Mouse (Mus musculus) CH12.LX (cell line): ENCODE measurements around the gene Fam71e2. TPM values are rescaled to one million over a fixed set of nuclear protein-coding genes. Genes with fewer than 3 reads are reported as not detected.

Experiments used
- DNase-seq: peaks from one replicate; pipeline ENCODE4 v3.0.0-alpha.2; 2013; ENCODE audit errors: extremely low read depth
- H3K27ac ChIP-seq: 2 replicates; pipeline ENCODE4 v1.5.1; 2012; ENCODE audit warnings: low read depth, mild to moderate bottlenecking, control low read depth, moderate library complexity; ENCODE audit not compliant: insufficient read depth
- H3K27me3 ChIP-seq: replicated peaks from 2 replicates; pipeline ENCODE3; 2012; ENCODE audit warnings: inconsistent platforms
- H3K36me3 ChIP-seq, 2 experiments: replicated peaks in 1 of 2; 2 replicates each; pipeline versions ENCODE3 to v1.6.1; 2012; ENCODE audit warnings: inconsistent platforms in 1 of 2, low read length in 1 of 2, mild to moderate bottlenecking in 1 of 2, mixed read lengths in 1 of 2, moderate library complexity in 1 of 2; ENCODE audit not compliant: control insufficient read depth in 1 of 2, insufficient read depth in 1 of 2
- H3K4me1 ChIP-seq, 2 experiments: 2 replicates each; pipeline ENCODE4 v1.6.1; 2012; ENCODE audit warnings: inconsistent platforms in 1 of 2, moderate library complexity in 1 of 2; ENCODE audit not compliant: insufficient read depth in 2 of 2, control insufficient read depth in 1 of 2
- H3K4me2 ChIP-seq: 2 replicates; pipeline ENCODE4 v1.6.1; 2012; ENCODE audit warnings: low read depth, mild to moderate bottlenecking, control low read depth; ENCODE audit not compliant: poor library complexity, insufficient read depth, severe bottlenecking
- H3K4me3 ChIP-seq, 3 experiments: fragments of 150-350 bp in 1 of 3; sonication (generic) in 1 of 3; replicated peaks in 1 of 3; 2 replicates each; pipeline versions ENCODE3 to v1.5.1; 2011 to 2012; ENCODE audit warnings: low read depth in 2 of 3, low read length in 2 of 3, mild to moderate bottlenecking in 2 of 3, moderate library complexity in 2 of 3, control low read depth in 1 of 3, improper control_type of control experiment in 1 of 3, inconsistent platforms in 1 of 3, mixed read lengths in 1 of 3; ENCODE audit not compliant: poor library complexity in 1 of 3
- H3K79me2 ChIP-seq: replicated peaks from 2 replicates; pipeline ENCODE4 v1.6.1; 2012; ENCODE audit warnings: mild to moderate bottlenecking, moderate library complexity; ENCODE audit not compliant: control insufficient read depth, poor library complexity, insufficient read depth, severe bottlenecking; ENCODE audit errors: extremely low read depth
- H3K9ac ChIP-seq: 2 replicates; pipeline ENCODE4 v1.6.1; 2012; ENCODE audit warnings: low read depth, mild to moderate bottlenecking, control low read depth, moderate library complexity; ENCODE audit not compliant: insufficient read depth
- H3K9me3 ChIP-seq: replicated peaks from 2 replicates; pipeline ENCODE3; 2012; ENCODE audit warnings: low read length, inconsistent platforms, mixed read lengths
- BHLHE40 ChIP-seq: IDR thresholded peaks from 2 replicates; pipeline ENCODE4 v1.6.1; 2011; ENCODE audit warnings: mild to moderate bottlenecking, low read depth, low read length, improper control_type of control experiment
- CHD1 ChIP-seq: IDR thresholded peaks from 2 replicates; pipeline ENCODE4 v1.6.1; 2012; ENCODE audit warnings: low read depth, low read length, improper control_type of control experiment, inconsistent platforms
- CHD2 ChIP-seq: IDR thresholded peaks from 2 replicates; pipeline ENCODE4 v1.6.1; 2011; ENCODE audit warnings: low read length, improper control_type of control experiment
- CTCF ChIP-seq, 2 experiments: IDR thresholded peaks in 1 of 2; conservative IDR thresholded peaks in 1 of 2; 2 replicates each; pipeline ENCODE4 v1.5.1; 2011 to 2012; ENCODE audit warnings: low read depth in 2 of 2, low read length in 2 of 2, improper control_type of control experiment in 1 of 2, inconsistent platforms in 1 of 2, mild to moderate bottlenecking in 1 of 2, moderate library complexity in 1 of 2
- ETS1 ChIP-seq: conservative IDR thresholded peaks from 2 replicates; pipeline ENCODE4 v1.6.1; 2012; ENCODE audit warnings: low read depth, mild to moderate bottlenecking, inconsistent platforms, low read length, improper control_type of control experiment, moderate library complexity
- JUN ChIP-seq: IDR thresholded peaks from 2 replicates; pipeline ENCODE4 v1.6.1; 2011; ENCODE audit warnings: low read depth, mild to moderate bottlenecking, low read length, improper control_type of control experiment, moderate library complexity; ENCODE audit not compliant: insufficient read depth
- MAX ChIP-seq: IDR thresholded peaks from 2 replicates; pipeline ENCODE4 v1.6.1; 2011; ENCODE audit warnings: low read length, improper control_type of control experiment
- MYC ChIP-seq: IDR thresholded peaks from 2 replicates; pipeline ENCODE4 v1.6.1; 2011; ENCODE audit warnings: low read depth, mild to moderate bottlenecking, improper control_type of control experiment, low read length
- NELFE ChIP-seq: IDR thresholded peaks from 2 replicates; pipeline ENCODE4 v1.6.1; 2011; ENCODE audit warnings: low read depth, low read length, improper control_type of control experiment
- NRF1 ChIP-seq: IDR thresholded peaks from 2 replicates; pipeline ENCODE4 v1.6.1; 2014; ENCODE audit warnings: low read depth, mild to moderate bottlenecking, inconsistent platforms, low read length, improper control_type of control experiment, moderate library complexity
- PAX5 ChIP-seq: IDR thresholded peaks from 2 replicates; pipeline ENCODE4 v1.6.1; 2012; ENCODE audit warnings: low read length, inconsistent platforms, mixed read lengths
- POLR2A ChIP-seq: IDR thresholded peaks from 2 replicates; pipeline ENCODE4 v1.6.1; 2011; ENCODE audit warnings: low read depth, mild to moderate bottlenecking, improper control_type of control experiment, low read length
- RAD21 ChIP-seq: IDR thresholded peaks from 2 replicates; pipeline ENCODE4 v1.6.1; 2011; ENCODE audit warnings: low read depth, mild to moderate bottlenecking, low read length, improper control_type of control experiment, moderate library complexity
- SIN3A ChIP-seq: IDR thresholded peaks from 2 replicates; pipeline ENCODE4 v1.6.1; 2012; ENCODE audit warnings: low read length, improper control_type of control experiment, inconsistent platforms
- SMC3 ChIP-seq: IDR thresholded peaks from 2 replicates; pipeline ENCODE4 v1.6.1; 2011; ENCODE audit warnings: low read depth, low read length, improper control_type of control experiment
- TBP ChIP-seq: conservative IDR thresholded peaks from 2 replicates; pipeline ENCODE4 v1.6.1; 2011; ENCODE audit warnings: low read depth, low read length, improper control_type of control experiment
- TCF12 ChIP-seq: IDR thresholded peaks from 2 replicates; pipeline ENCODE4 v1.6.1; 2014; ENCODE audit warnings: low read depth, mild to moderate bottlenecking, inconsistent platforms, low read length, improper control_type of control experiment
- UBTF ChIP-seq: IDR thresholded peaks from 2 replicates; pipeline ENCODE4 v1.6.1; 2012; ENCODE audit warnings: low read depth, mild to moderate bottlenecking, inconsistent platforms, low read length, improper control_type of control experiment, moderate library complexity
- USF1 ChIP-seq: IDR thresholded peaks from 2 replicates; pipeline ENCODE4 v1.6.1; 2014; ENCODE audit warnings: low read depth, mild to moderate bottlenecking, inconsistent platforms, low read length, improper control_type of control experiment
- ZC3H11A ChIP-seq: IDR thresholded peaks from 2 replicates; pipeline ENCODE4 v1.6.1; 2012; ENCODE audit warnings: low read depth, mild to moderate bottlenecking, inconsistent platforms, low read length, improper control_type of control experiment
- ZMIZ1 ChIP-seq: IDR thresholded peaks from 2 replicates; pipeline ENCODE4 v1.6.1; 2012; ENCODE audit warnings: low read depth, mild to moderate bottlenecking, inconsistent platforms, low read length, improper control_type of control experiment
- dilution Hi-C: fragments of 300-500 bp; cut with MboI; formaldehyde crosslinking; loops from 2 replicates; pipeline ENCODE4 v1.14.3; 2020; ENCODE audit warnings: low sequenced_read_pairs; ENCODE audit not compliant: extremely low pct_unique_long_range_greater_than_20kb, extremely low pct_ligation_motif_present
- in situ Hi-C: fragments of 300-500 bp; cut with MboI; formaldehyde crosslinking; loops from 3 replicates; pipeline ENCODE4 v1.14.3; 2019; ENCODE audit warnings: low sequenced_read_pairs, low pct_ligation_motif_present, low pct_unique_long_range_greater_than_20kb, mixed read lengths
- polyA plus RNA-seq: library from polyadenylated mRNA; unstranded; fragments of >175 nt; gene quantifications from 2 replicates; pipeline ENCODE4 v1.2.1, GENCODE M21; 2012; ENCODE audit warnings: low read depth; ENCODE audit not compliant: insufficient read length
- total RNA-seq, 2 experiments: library from RNA; depleted of rRNA; stranded (reverse); fragments of 300-350 nt in 1 of 2; fragments of >200 nt in 1 of 2; gene quantifications; 2 replicates each; pipeline ENCODE4 v1.2.3; 2012 to 2014

Fam71e2 gene
- total and polyA plus RNA-seq, 3 experiments: not detected

DNA sequence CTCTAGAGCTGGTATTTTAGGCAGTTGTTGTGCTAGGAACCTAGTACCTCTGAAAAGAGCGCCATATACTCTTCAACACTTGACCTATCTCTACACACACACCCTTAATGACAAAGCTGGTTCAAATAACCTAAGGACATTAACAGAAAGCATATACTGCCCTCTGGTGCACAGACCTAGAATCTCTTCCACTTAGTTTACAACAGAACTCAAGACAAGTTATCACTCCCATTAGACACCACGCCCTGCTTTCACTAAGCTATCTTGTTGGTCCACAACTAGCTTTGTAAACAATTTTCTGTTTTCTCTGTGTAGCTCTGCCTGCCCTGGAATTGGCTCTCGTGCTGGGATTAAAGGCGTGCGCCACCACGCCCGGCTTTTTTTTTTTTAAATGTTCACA, 35.6 kb upstream of the Fam71e2 start:
- no peak overlapping the region for H3K9ac ChIP-seq
- in situ Hi-C loops: no loop called here
- H3K9me3 ChIP-seq: no peaks in the 10 kb centered on the region
- no peak overlapping the region for H3K4me3 ChIP-seq
- no peak for DNase-seq
- dilution Hi-C loops: no loop called here
- H3K36me3 ChIP-seq: peaks cover 56 to 78% of the 10 kb centered on the region in 2 experiments
- no peak overlapping the region for H3K27ac ChIP-seq
- no peaks in the 10 kb centered on the region for H3K27me3 ChIP-seq
- H3K4me2 ChIP-seq: no peak overlapping the region
- peaks cover 5 to 32% of the 10 kb centered on the region in 2 experiments; a peak in 3 of 4 replicates for H3K4me1 ChIP-seq
- peak; percentile 29 to 69; a peak in 3 of 4 replicates for TF ChIP-seq CTCF (conservative IDR thresholded peaks at IDR 0.05 in 1 of 2, IDR thresholded peaks at IDR 0.05 in 1 of 2; ENCODE audit: low read depth in 2 of 2, low read length in 2 of 2)
- peak; percentile 60 for TF ChIP-seq SMC3
- TF ChIP-seq POLR2A: peak; percentile 26; the same call in 1 of the 2 replicates
- TF ChIP-seq RAD21: peak; percentile 59
- no peak for TF ChIP-seq PAX5
- TF ChIP-seq SIN3A: peak; percentile 39; the same call in 1 of the 2 replicates
- no peak for TF ChIP-seq JUN
- peaks cover 31% of the 10 kb centered on the region for H3K79me2 ChIP-seq

DNA sequence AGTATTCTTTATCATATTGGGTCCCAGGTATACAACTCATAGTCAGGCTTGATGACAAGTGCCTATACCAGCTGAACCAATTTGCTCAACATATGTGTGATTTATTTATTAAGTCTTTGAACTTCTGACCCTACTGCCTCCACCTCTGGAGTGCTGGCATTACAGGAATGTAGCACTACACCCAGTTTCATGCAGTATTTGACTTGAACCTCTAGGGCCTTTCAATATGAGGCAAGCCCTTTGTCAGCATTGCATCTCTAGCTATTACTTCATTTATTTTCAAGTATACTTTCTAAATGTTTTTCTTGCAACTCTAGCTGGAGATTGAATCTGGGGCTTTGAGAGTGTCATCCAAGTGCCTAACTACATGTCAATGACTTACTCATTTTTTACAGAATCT, 31.1 kb upstream of the Fam71e2 start:
- H3K4me3 ChIP-seq: no peak overlapping the region
- TF ChIP-seq ETS1: no peak
- no peak for TF ChIP-seq TBP
- no peak for TF ChIP-seq NELFE
- no peak for TF ChIP-seq BHLHE40
- TF ChIP-seq PAX5: no peak
- no peak for TF ChIP-seq CHD1
- TF ChIP-seq NRF1: no peak
- no peak for TF ChIP-seq ZMIZ1
- no peak for TF ChIP-seq POLR2A
- no peak for TF ChIP-seq USF1
- TF ChIP-seq JUN: no peak
- no peak for TF ChIP-seq TCF12
- TF ChIP-seq SIN3A: no peak
- TF ChIP-seq SMC3: no peak
- no peak for TF ChIP-seq CHD2
- TF ChIP-seq ZC3H11A: no peak
- TF ChIP-seq RAD21: no peak
- no peak for TF ChIP-seq MAX
- TF ChIP-seq UBTF: no peak
- no peak for TF ChIP-seq MYC
- peaks cover 1% of the 10 kb centered on the region; the same call in 1 of the 2 replicates for H3K79me2 ChIP-seq
- no peaks in the 10 kb centered on the region for H3K9me3 ChIP-seq
- H3K4me1 ChIP-seq: peaks cover 0 to 7% of the 10 kb centered on the region in 2 experiments; a peak in 1 of 4 replicates
- no peak overlapping the region for H3K4me2 ChIP-seq
- H3K9ac ChIP-seq: no peak overlapping the region
- DNase-seq: no peak
- in situ Hi-C loops: no loop called here
- H3K27me3 ChIP-seq: no peaks in the 10 kb centered on the region
- dilution Hi-C loops: no loop called here
- peaks cover 28 to 67% of the 10 kb centered on the region in 2 experiments for H3K36me3 ChIP-seq
- no peak overlapping the region for H3K27ac ChIP-seq
